Mouse (Mus musculus): ENCODE data around the gene Hectd4. TPM values are rescaled to one million over a fixed set of nuclear protein-coding genes. Genes with fewer than 3 reads are reported as not detected.
A peak's percentile ranks its signal among the peaks of the same experiment; 100 is the strongest.

Gene Hectd4
- polyA plus RNA-seq, 1 experiment from 2014 or later: 17.1 TPM

GRCm38 (mm10) chr5:121251813-121252212, 31.8 kb downstream of the Hectd4 start:
- ATAC-seq: no peak
- H3K4me1 ChIP-seq (ENCODE audit: control insufficient read depth, insufficient read depth, low read depth, low read length): no peaks in the 10 kb centered on the region
- H3K36me3 ChIP-seq (ENCODE audit: control insufficient read depth, insufficient read depth, low read length): 0 out of 2 replicates have a peak, but pooled peaks cover 2% of the 10 kb centered on the region
- 80% methylated on average over 8 of the region's 8 CpGs for WGBS
- H3K9me3 ChIP-seq (ENCODE audit: control insufficient read depth, low read length): no peaks in the 10 kb centered on the region
- no peak overlapping the region for H3K27ac ChIP-seq (ENCODE audit: low read depth, low read length)
- H3K9ac ChIP-seq (ENCODE audit: low read depth, low read length): no peak overlapping the region
- no peaks in the 10 kb centered on the region for H3K27me3 ChIP-seq (replicated peaks; ENCODE audit: control insufficient read depth, insufficient read depth, low read length)
- H3K4me3 ChIP-seq (ENCODE audit: low read length): no peak overlapping the region
- no peak overlapping the region for H3K4me2 ChIP-seq (ENCODE audit: low read length)

DNA sequence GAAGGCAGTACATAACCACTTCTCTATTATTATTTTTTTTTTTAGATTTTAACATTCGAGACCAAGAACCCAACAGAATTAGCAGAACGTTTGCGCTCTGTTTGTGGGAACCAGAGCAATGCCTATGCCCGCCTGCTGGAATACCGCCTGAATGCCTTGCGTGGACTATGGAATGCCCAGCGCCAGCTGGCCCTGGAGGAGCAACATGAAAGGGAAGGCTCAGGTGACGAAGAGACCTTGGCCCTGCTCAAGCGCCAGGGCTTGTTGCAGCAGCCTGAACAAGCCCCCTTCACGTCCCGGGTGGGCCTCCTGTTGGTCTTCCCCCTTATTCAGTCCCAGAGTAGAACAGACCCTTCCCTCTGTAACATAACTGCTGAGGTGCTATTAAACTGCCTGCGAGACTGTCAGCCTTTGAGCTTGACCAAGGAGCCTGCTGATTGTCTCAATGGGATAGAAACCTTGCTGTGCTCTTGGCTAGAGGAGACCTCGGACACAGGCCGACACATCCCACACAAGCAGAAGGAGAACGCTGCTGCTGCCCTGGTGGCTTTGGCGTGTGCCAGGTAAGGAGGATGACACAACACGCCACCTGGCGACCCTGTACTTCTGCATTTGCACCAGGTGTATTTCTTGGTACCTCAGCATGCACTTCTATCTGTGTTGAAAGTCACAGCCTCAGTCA, 33.9 kb downstream of the Hectd4 start:
- no peak overlapping the region for H3K4me3 ChIP-seq (ENCODE audit: low read length)
- no peaks in the 10 kb centered on the region for H3K9me3 ChIP-seq (ENCODE audit: control insufficient read depth, low read length)
- no peak overlapping the region for H3K4me2 ChIP-seq (ENCODE audit: low read length)
- no peaks in the 10 kb centered on the region for H3K4me1 ChIP-seq (ENCODE audit: control insufficient read depth, insufficient read depth, low read depth, low read length)
- no peaks in the 10 kb centered on the region for H3K27me3 ChIP-seq (replicated peaks; ENCODE audit: control insufficient read depth, insufficient read depth, low read length)
- H3K36me3 ChIP-seq (ENCODE audit: control insufficient read depth, insufficient read depth, low read length): 0 out of 2 replicates have a peak, but pooled peaks cover 2% of the 10 kb centered on the region
- H3K27ac ChIP-seq (ENCODE audit: low read depth, low read length): no peak overlapping the region
- 90% methylated on average over 18 of the region's 18 CpGs for WGBS
- no peak for ATAC-seq
- H3K9ac ChIP-seq (ENCODE audit: low read depth, low read length): no peak overlapping the region

DNA sequence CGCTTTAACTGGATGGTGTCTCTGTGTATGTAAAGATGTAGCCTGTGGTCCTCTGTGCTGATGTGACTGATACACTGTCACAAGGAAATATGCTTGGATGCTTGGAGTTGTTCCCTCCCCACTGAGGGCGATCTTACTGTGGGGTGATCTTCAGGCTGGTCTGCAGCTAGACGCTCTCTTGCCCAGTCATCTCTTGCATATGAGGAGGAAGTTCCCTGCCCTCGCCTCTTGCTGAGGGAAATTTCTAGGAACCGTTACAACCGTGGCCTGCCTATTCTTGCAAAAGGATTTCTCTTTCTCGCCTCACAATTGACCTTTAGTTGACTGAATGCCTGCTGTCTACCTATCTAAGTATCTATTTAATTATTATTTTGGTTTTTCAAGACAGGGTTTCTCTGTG, 35.0 kb downstream of the Hectd4 start:
- no peak overlapping the region for H3K27ac ChIP-seq (ENCODE audit: low read depth, low read length)
- no peaks in the 10 kb centered on the region for H3K9me3 ChIP-seq (ENCODE audit: control insufficient read depth, low read length)
- H3K4me1 ChIP-seq (ENCODE audit: control insufficient read depth, insufficient read depth, low read depth, low read length): no peaks in the 10 kb centered on the region
- H3K36me3 ChIP-seq (ENCODE audit: control insufficient read depth, insufficient read depth, low read length): peaks cover 2% of the 10 kb centered on the region; the same call in 1 of the 2 replicates
- 90% methylated on average over 7 of the region's 7 CpGs for WGBS
- H3K4me3 ChIP-seq (ENCODE audit: low read length): no peak overlapping the region
- no peak overlapping the region for H3K9ac ChIP-seq (ENCODE audit: low read depth, low read length)
- ATAC-seq: no peak
- H3K4me2 ChIP-seq (ENCODE audit: low read length): no peak overlapping the region
- H3K27me3 ChIP-seq (replicated peaks; ENCODE audit: control insufficient read depth, insufficient read depth, low read length): no peaks in the 10 kb centered on the region

DNA sequence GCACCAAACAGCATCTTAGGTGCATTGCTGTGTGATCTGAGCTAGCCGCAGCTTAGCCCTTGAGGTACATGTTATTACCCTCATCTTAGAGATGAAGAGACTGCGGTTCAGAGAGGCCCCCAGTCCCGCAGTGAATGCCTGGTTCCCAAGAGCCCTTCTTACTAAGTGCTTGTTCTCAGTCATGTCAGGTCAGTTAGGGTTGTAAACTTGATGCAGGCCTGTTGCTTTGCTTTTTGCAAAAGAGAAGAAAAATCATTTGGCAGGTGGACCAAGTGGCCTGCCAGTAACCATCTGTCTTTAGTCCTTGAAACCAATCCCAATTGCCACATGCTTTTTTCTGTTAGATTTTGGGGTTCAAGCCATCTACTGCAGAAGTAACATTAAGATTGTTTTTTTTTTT, 41.8 kb downstream of the Hectd4 start:
- H3K27me3 ChIP-seq (replicated peaks; ENCODE audit: control insufficient read depth, insufficient read depth, low read length): no peaks in the 10 kb centered on the region
- 87% methylated on average over 3 of the region's 3 CpGs for WGBS
- H3K9ac ChIP-seq (ENCODE audit: low read depth, low read length): no peak overlapping the region
- H3K36me3 ChIP-seq (ENCODE audit: control insufficient read depth, insufficient read depth, low read length): peaks cover 22% of the 10 kb centered on the region
- no peak for ATAC-seq
- H3K9me3 ChIP-seq (ENCODE audit: control insufficient read depth, low read length): no peaks in the 10 kb centered on the region
- no peak overlapping the region for H3K27ac ChIP-seq (ENCODE audit: low read depth, low read length)
- H3K4me2 ChIP-seq (ENCODE audit: low read length): no peak overlapping the region
- no peaks in the 10 kb centered on the region for H3K4me1 ChIP-seq (ENCODE audit: control insufficient read depth, insufficient read depth, low read depth, low read length)
- no peak overlapping the region for H3K4me3 ChIP-seq (ENCODE audit: low read length)

- H3K4me3 ChIP-seq (ENCODE audit: low read length): no peak overlapping the region
- ATAC-seq: no peak
- H3K4me1 ChIP-seq (ENCODE audit: control insufficient read depth, insufficient read depth, low read depth, low read length): no peaks in the 10 kb centered on the region
- H3K27me3 ChIP-seq (replicated peaks; ENCODE audit: control insufficient read depth, insufficient read depth, low read length): no peaks in the 10 kb centered on the region
- no peak overlapping the region for H3K9ac ChIP-seq (ENCODE audit: low read depth, low read length)
- H3K4me2 ChIP-seq (ENCODE audit: low read length): no peak overlapping the region
- no peak overlapping the region for H3K27ac ChIP-seq (ENCODE audit: low read depth, low read length)
- peaks cover 22% of the 10 kb centered on the region for H3K36me3 ChIP-seq (ENCODE audit: control insufficient read depth, insufficient read depth, low read length)
- WGBS: 94% methylated on average over 8 of the region's 8 CpGs
- H3K9me3 ChIP-seq (ENCODE audit: control insufficient read depth, low read length): no peaks in the 10 kb centered on the region
These were observed 42.4 kb downstream of the Hectd4 start for GRCm38 (mm10) chr5:121262415-121262814.

DNA sequence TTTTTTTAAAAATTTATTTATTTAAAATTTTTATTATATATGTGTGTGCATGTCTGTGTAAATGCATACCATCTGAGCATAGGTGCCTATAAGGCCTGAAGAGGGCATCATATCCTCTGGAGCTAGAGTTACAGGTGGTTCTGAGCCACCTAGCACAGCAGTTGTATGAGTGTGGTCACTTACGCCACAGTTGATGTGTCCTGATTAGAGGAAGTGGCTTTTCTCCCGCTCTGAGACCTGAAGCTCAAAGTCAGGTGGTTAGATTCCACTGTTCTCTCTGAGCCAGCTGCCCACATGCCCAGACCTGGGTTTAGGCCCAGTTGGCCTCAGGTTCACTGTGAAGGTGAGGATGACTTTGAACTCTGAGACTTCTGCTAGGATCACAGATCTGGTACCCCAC, 44.6 kb downstream of the Hectd4 start:
- H3K4me1 ChIP-seq (ENCODE audit: control insufficient read depth, insufficient read depth, low read depth, low read length): no peaks in the 10 kb centered on the region
- H3K36me3 ChIP-seq (ENCODE audit: control insufficient read depth, insufficient read depth, low read length): peaks cover 33% of the 10 kb centered on the region
- H3K4me2 ChIP-seq (ENCODE audit: low read length): no peak overlapping the region
- H3K4me3 ChIP-seq (ENCODE audit: low read length): no peak overlapping the region
- ATAC-seq: no peak
- no peak overlapping the region for H3K27ac ChIP-seq (ENCODE audit: low read depth, low read length)
- no peaks in the 10 kb centered on the region for H3K27me3 ChIP-seq (replicated peaks; ENCODE audit: control insufficient read depth, insufficient read depth, low read length)
- no peak overlapping the region for H3K9ac ChIP-seq (ENCODE audit: low read depth, low read length)
- 87% methylated on average over 2 of the region's 2 CpGs for WGBS
- H3K9me3 ChIP-seq (ENCODE audit: control insufficient read depth, low read length): no peaks in the 10 kb centered on the region

GRCm38 (mm10) chr5:121266741-121267382, 46.8 kb downstream of the Hectd4 start:
- H3K4me2 ChIP-seq (ENCODE audit: low read length): no peak overlapping the region
- no peaks in the 10 kb centered on the region for H3K9me3 ChIP-seq (ENCODE audit: control insufficient read depth, low read length)
- H3K27ac ChIP-seq (ENCODE audit: low read depth, low read length): no peak overlapping the region
- 85% methylated on average over 7 of the region's 7 CpGs for WGBS
- H3K27me3 ChIP-seq (replicated peaks; ENCODE audit: control insufficient read depth, insufficient read depth, low read length): no peaks in the 10 kb centered on the region
- H3K36me3 ChIP-seq (ENCODE audit: control insufficient read depth, insufficient read depth, low read length): peaks cover 34% of the 10 kb centered on the region
- H3K9ac ChIP-seq (ENCODE audit: low read depth, low read length): no peak overlapping the region
- H3K4me1 ChIP-seq (ENCODE audit: control insufficient read depth, insufficient read depth, low read depth, low read length): no peaks in the 10 kb centered on the region
- 0 out of 2 replicates have a peak, but pooled peaks have one; percentile 14 for ATAC-seq
- no peak overlapping the region for H3K4me3 ChIP-seq (ENCODE audit: low read length)

DNA sequence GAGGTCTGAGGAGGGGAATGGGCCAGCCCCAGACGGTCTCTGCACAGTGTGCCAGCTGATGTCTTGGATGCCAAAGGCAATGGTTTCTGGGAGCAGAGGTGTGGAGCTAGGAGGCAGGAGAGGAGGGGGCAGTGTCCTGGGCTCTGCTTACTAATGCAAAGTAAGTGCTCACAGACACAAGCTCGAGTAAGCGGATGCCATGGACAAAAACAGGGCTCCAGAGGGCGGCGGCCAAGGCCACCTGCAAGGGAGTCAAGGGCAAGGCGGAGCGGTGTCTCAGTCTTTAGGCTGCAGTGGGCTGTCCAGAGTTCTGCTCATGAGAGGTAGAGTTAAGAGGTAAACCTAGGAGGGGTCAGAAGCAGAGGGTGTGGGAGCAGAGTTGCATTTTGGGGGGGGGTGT, 51.0 kb downstream of the Hectd4 start:
- no peaks in the 10 kb centered on the region for H3K9me3 ChIP-seq (ENCODE audit: control insufficient read depth, low read length)
- H3K4me3 ChIP-seq (ENCODE audit: low read length): no peak overlapping the region
- no peaks in the 10 kb centered on the region for H3K27me3 ChIP-seq (replicated peaks; ENCODE audit: control insufficient read depth, insufficient read depth, low read length)
- 82% methylated on average over 7 of the region's 7 CpGs for WGBS
- H3K36me3 ChIP-seq (ENCODE audit: control insufficient read depth, insufficient read depth, low read length): peaks cover 32% of the 10 kb centered on the region
- ATAC-seq: no peak
- no peak overlapping the region for H3K27ac ChIP-seq (ENCODE audit: low read depth, low read length)
- no peak overlapping the region for H3K4me2 ChIP-seq (ENCODE audit: low read length)
- no peak overlapping the region for H3K9ac ChIP-seq (ENCODE audit: low read depth, low read length)
- H3K4me1 ChIP-seq (ENCODE audit: control insufficient read depth, insufficient read depth, low read depth, low read length): no peaks in the 10 kb centered on the region

- Histone ChIP-seq H3K27me3 (replicated peaks; ENCODE audit: control insufficient read depth, insufficient read depth, low read length) (no peaks in the 10 kb centered on the region), H3K9me3 (ENCODE audit: control insufficient read depth, low read length) (no peaks in the 10 kb centered on the region), H3K4me1 (ENCODE audit: control insufficient read depth, insufficient read depth, low read depth, low read length) (no peaks in the 10 kb centered on the region), H3K27ac (ENCODE audit: low read depth, low read length) (no peak overlapping the region), H3K4me3 (ENCODE audit: low read length) (no peak overlapping the region), H3K9ac (ENCODE audit: low read depth, low read length) (no peak overlapping the region), H3K36me3 (ENCODE audit: control insufficient read depth, insufficient read depth, low read length) (peaks cover 30% of the 10 kb centered on the region), H3K4me2 (ENCODE audit: low read length) (no peak overlapping the region)
- WGBS: 85% methylated on average over 1 of the region's 1 CpGs
- ATAC-seq: no peak
These were observed 56.8 kb downstream of the Hectd4 start for GRCm38 (mm10) chr5:121276808-121277207.

Measured in hindbrain, embryonic 16.5 days (tissue).